Mouse (Mus musculus) hindbrain, postnatal 0 days (tissue): ENCODE results near the gene Hp1bp3. TPM values are rescaled to one million over a fixed set of nuclear protein-coding genes. Genes with fewer than 3 reads are reported as not detected.

Experiments
- ATAC-seq: fragments of 200-750 bp; cut with Nextera tagmentation; 2 replicates; pipeline ENCODE4 v1.8.0; 2017; ENCODE audit warnings: mild to moderate bottlenecking, moderate TSS enrichment, moderate library complexity
- DNase-seq: peaks from one replicate; pipeline ENCODE4 v3.0.0-alpha.2; 2015; ENCODE audit warnings: low spot score
- H3K27ac ChIP-seq: fragments of 300-500 bp; sonication (generic); 2 replicates; pipeline ENCODE4 v1.5.1; 2014; ENCODE audit warnings: mild to moderate bottlenecking
- H3K27me3 ChIP-seq: fragments of 300-500 bp; sonication (generic); 2 replicates; pipeline ENCODE4 v1.6.1; 2014; ENCODE audit warnings: low read length, mixed read lengths; ENCODE audit not compliant: insufficient read depth
- H3K36me3 ChIP-seq: fragments of 300-500 bp; sonication (generic); 2 replicates; pipeline ENCODE4 v1.6.1; 2014; ENCODE audit warnings: low read length, mixed read lengths; ENCODE audit not compliant: insufficient read depth
- H3K4me1 ChIP-seq: fragments of 300-500 bp; sonication (generic); 2 replicates; pipeline ENCODE4 v1.6.1; 2014; ENCODE audit warnings: antibody characterized with exemption, low read length, mixed read lengths; ENCODE audit not compliant: insufficient read depth
- H3K4me2 ChIP-seq: fragments of 300-500 bp; sonication (generic); 2 replicates; pipeline ENCODE4 v1.6.1; 2014; ENCODE audit warnings: low read depth, mild to moderate bottlenecking, low read length, moderate library complexity, mixed read lengths
- H3K4me3 ChIP-seq: fragments of 300-500 bp; sonication (generic); 2 replicates; pipeline ENCODE4 v1.5.1; 2014; ENCODE audit warnings: low read length
- H3K9ac ChIP-seq: fragments of 300-500 bp; sonication (generic); replicated peaks from 2 replicates; pipeline ENCODE4 v1.6.1; 2014; ENCODE audit warnings: mild to moderate bottlenecking, low read length, moderate library complexity, mixed read lengths
- H3K9me3 ChIP-seq: fragments of 300-500 bp; sonication (generic); 2 replicates; pipeline ENCODE4 v1.6.1; 2016; ENCODE audit warnings: low read length, mixed read lengths
- CTCF ChIP-seq: IDR thresholded peaks from 2 replicates; pipeline ENCODE4 v1.5.1; 2016; ENCODE audit warnings: antibody characterized with exemption, control low read depth, low read depth
- WGBS: fragments of 180-500 bp; shearing (Covaris S2); extraction: QIAGEN DNeasy Blood & Tissue Kit; methylation state at CpG from one replicate; pipeline ENCODE4 v1.1.7; 2014; 5-methylcytosine and 5-hydroxymethylcytosine counted together
- polyA plus RNA-seq: library from polyadenylated mRNA; unstranded; fragments of >200 nt; fragmentation: Nextera tagmentation; extraction: Ambion mirVana; gene quantifications from 2 replicates; pipeline ENCODE4 v1.2.1, GENCODE M21; 2015
- total RNA-seq: library from RNA; depleted of rRNA; stranded (reverse); fragments of >200 nt; gene quantifications from 2 replicates; pipeline ENCODE4 v1.2.3, GENCODE M21; 2014

Hp1bp3 gene
- total and polyA plus RNA-seq, 2 experiments from 2014 or later: 119 to 186 TPM

DNA sequence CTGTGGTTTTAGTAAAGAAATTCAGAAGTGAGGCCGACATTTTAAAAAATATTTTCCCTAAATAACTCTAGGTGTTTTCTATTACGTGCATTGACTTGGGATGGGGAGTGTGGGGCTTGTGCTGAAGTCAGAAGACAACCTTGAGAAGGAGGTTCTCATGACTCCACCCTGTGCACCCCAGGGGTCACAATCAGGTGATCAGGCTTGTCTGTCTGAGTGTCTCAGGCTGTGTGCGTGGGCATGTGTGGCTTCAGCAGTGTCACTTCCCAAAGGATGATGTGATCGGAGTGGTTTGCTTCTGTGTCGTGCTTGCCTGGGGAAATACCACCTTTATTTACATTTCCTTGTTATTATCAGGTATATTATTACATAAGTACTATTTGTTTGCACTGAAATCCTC, 3.2 kb downstream of the Hp1bp3 start:
- DNase-seq: no peak
- no peak overlapping the region for H3K4me3 ChIP-seq

DNA sequence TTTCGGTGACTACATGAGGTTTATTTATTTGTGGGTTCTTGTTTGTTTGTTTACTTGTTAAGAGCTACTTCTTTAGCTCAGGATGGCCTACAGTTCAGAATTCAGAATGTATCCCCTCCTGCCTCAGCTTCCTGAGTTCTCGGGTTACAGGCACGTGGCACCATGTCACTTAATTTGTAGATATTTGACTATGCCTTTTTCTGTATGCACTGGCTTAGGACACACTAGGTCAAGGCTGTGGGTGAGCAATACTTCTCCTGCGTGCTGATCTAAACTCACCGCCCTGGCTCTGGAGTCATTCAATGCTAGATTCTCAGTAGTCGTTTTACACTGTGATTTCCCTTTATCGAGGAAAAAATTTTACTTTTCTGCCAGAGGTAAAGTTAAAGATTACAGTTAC, 4.7 kb downstream of the Hp1bp3 start:
- Histone ChIP-seq H3K4me3 (no peak overlapping the region), H3K4me2 (no peak overlapping the region), H3K27ac (no peak overlapping the region), H3K4me1 (peaks cover 7% of the 10 kb centered on the region), H3K27me3 (no peaks in the 10 kb centered on the region), H3K9ac (no peak overlapping the region), H3K36me3 (peaks cover 33% of the 10 kb centered on the region), H3K9me3 (no peaks in the 10 kb centered on the region)
- WGBS: 88% methylated on average over 7 of the region's 7 CpGs
- ATAC-seq (no peak), DNase-seq (no peak)
- TF ChIP-seq CTCF: no peak

More for the DNA sequence above, 3.2 kb downstream of the Hp1bp3 start:
- Histone ChIP-seq H3K4me2 (no peak overlapping the region), H3K27me3 (no peaks in the 10 kb centered on the region), H3K36me3 (peaks cover 26% of the 10 kb centered on the region), H3K9ac (no peak overlapping the region), H3K27ac (no peak overlapping the region), H3K9me3 (no peaks in the 10 kb centered on the region), H3K4me1 (peaks cover 11% of the 10 kb centered on the region)
- no peak for ATAC-seq
- 92% methylated on average over 5 of the region's 5 CpGs for WGBS
- TF ChIP-seq CTCF: no peak

DNA sequence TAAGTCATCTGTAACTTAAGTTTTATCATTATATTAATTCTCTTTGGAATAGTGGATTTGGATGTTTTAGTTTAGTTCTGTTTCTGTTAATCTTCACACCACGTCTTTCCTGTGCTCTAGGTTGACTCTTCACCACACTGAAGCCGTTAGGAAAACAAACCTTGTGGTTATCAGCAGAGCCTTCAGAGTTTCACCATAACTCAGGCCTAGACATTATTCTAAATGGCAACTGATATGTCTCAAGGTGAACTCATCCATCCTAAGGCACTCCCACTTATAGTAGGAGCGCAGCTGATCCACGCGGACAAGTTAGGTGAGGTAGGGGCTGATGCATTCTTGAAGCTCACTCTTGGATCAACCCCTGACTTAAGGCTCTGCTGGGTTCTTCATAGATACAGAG, 5.3 kb downstream of the Hp1bp3 start:
- H3K9me3 ChIP-seq: no peaks in the 10 kb centered on the region
- ATAC-seq: no peak
- no peak for DNase-seq
- no peak overlapping the region for H3K27ac ChIP-seq
- peaks cover 39% of the 10 kb centered on the region for H3K36me3 ChIP-seq
- WGBS: 94% methylated on average over 5 of the region's 5 CpGs
- peaks cover 6% of the 10 kb centered on the region for H3K4me1 ChIP-seq
- TF ChIP-seq CTCF: no peak
- no peak overlapping the region for H3K9ac ChIP-seq
- H3K4me2 ChIP-seq: no peak overlapping the region
- no peaks in the 10 kb centered on the region for H3K27me3 ChIP-seq
- no peak overlapping the region for H3K4me3 ChIP-seq

DNA sequence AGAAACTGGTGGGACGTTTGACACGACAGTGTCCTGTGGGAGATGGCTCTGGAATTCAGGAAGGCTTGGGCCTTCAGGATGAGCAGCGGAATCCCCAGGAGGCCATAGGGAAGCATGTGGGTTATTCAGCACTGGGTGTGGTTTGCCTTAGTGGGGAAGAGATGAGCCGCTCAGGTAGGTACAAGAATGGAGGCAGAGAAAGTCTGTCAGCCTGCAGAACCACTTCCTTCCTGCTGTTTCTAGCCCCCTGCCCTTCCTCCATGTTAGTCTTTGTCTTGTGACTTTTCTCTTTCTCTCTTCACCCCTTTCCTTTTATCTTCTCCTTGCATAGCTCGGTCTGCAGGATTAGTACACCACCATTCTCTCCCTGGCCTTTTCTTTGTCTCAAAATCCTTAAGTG, 6.3 kb downstream of the Hp1bp3 start:
- H3K27me3 ChIP-seq: no peaks in the 10 kb centered on the region
- 90% methylated on average over 5 of the region's 5 CpGs for WGBS
- no peak overlapping the region for H3K9ac ChIP-seq
- H3K27ac ChIP-seq: no peak overlapping the region
- peaks cover 6% of the 10 kb centered on the region for H3K4me1 ChIP-seq
- no peak overlapping the region for H3K4me2 ChIP-seq
- H3K36me3 ChIP-seq: peaks cover 45% of the 10 kb centered on the region
- H3K9me3 ChIP-seq: no peaks in the 10 kb centered on the region
- no peak for DNase-seq
- no peak for TF ChIP-seq CTCF
- H3K4me3 ChIP-seq: no peak overlapping the region
- ATAC-seq: no peak

DNA sequence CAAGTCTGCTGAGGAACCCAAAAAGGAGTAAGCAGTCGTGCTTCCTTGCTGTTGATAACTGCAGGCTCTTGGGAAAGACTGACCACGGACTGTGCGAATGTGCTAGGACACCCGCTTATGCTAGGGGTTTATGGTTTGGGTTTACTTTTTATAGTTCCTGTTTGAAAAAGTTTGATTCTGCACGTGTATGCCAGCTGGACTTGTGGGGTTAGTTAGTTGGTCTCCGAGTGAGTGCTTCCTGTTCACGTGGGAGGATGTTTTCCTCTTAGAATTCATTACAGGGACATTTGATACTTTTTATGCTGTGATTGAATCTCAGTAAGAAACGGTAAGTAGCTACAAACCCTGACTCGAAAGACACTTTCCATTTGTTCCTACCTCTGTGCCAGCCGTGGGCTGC, 7.5 kb downstream of the Hp1bp3 start:
- H3K9ac ChIP-seq: no peak overlapping the region
- no peak for ATAC-seq
- no peaks in the 10 kb centered on the region for H3K9me3 ChIP-seq
- no peak overlapping the region for H3K27ac ChIP-seq
- no peaks in the 10 kb centered on the region for H3K27me3 ChIP-seq
- peaks cover 57% of the 10 kb centered on the region for H3K36me3 ChIP-seq
- 90% methylated on average over 10 of the region's 10 CpGs for WGBS
- DNase-seq: no peak
- no peaks in the 10 kb centered on the region for H3K4me1 ChIP-seq
- no peak for TF ChIP-seq CTCF
- H3K4me2 ChIP-seq: no peak overlapping the region
- no peak overlapping the region for H3K4me3 ChIP-seq

DNA sequence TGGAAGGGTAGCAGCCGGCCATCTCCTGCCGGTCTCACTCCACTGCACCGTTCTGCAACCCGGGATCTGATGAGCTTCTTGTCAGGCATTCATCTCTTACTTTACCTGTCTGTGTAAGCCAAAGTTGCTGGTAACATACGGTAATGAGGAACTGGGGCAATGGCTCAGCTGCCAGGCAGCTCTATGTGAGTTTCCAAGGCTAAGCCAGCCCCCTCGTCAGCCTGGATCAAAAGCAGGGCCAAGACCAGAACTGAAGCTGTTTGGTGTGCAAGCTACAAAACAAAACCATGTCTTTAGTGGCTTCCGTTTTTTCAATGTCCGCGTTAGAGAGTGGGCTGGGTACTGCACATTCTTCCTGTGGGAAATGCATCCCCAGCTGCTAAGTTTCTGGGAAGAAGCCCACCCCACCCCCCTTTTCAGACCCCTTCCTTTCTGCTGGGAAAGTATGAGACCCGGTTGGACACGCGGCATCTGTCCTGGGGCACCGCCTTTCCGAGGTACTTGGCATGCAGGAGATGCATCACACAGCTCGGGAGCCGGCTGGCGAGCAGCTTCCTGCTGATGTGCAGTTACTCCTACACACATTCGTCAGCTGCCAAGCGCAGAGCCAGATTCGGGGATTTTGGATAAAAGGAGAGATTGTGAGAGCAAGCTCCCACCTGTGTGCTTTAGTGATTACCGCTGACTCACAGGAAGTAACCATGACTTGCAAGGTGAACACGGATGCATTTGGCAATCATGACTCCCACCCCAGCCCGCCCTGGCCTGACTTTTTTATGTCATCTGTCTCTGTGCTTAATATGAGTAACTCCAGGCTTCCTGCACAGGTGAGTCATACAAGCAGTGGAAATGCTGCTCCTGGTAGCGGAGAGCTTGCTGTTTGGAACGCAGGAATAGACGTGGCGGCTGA, 30.9 kb downstream of the Hp1bp3 start:
- Histone ChIP-seq H3K36me3 (peaks cover 36% of the 10 kb centered on the region), H3K4me2 (no peak overlapping the region), H3K9me3 (no peaks in the 10 kb centered on the region), H3K9ac (no peak overlapping the region), H3K4me1 (peaks cover 11% of the 10 kb centered on the region), H3K27ac (peak overlapping the region; percentile 17; the same call in 1 of the 2 replicates), H3K4me3 (no peak overlapping the region), H3K27me3 (no peaks in the 10 kb centered on the region)
- DNase-seq (peak; percentile 57), ATAC-seq (no peak)
- 45% methylated on average over 27 of the region's 27 CpGs for WGBS
- no peak for TF ChIP-seq CTCF
